Mouse (Mus musculus): ENCODE data around the gene Ctnnbip1. TPM values are rescaled to one million over a fixed set of nuclear protein-coding genes. Genes with fewer than 3 reads are reported as not detected.

Ctnnbip1 gene
- polyA plus RNA-seq, 1 experiment from 2014 or later, result 36.3 TPM

GRCm38 (mm10) chr4:149506904-149507303 lies 11.1 kb upstream of the Ctnnbip1 start:
- 71% methylated on average over 3 of the region's 3 CpGs for WGBS (ENCODE audit: insufficient replicate concordance)

GRCm38 (mm10) chr4:149511221-149511646 lies 6.8 kb upstream of the Ctnnbip1 start:
- 58% methylated on average over 6 of the region's 6 CpGs for WGBS (ENCODE audit: insufficient replicate concordance)
- Histone ChIP-seq H3K27me3 (ENCODE audit: control insufficient read depth, insufficient read depth, low read length) (no peaks in the 10 kb centered on the region), H3K4me1 (ENCODE audit: control insufficient read depth, insufficient read depth, low read length) (0 out of 2 replicates have a peak, but pooled peaks cover 3% of the 10 kb centered on the region), H3K4me3 (ENCODE audit: low read depth, low read length) (no peak overlapping the region), H3K9ac (ENCODE audit: low read depth, low read length) (no peak overlapping the region), H3K36me3 (ENCODE audit: control insufficient read depth, insufficient read depth, low read length) (no peaks in the 10 kb centered on the region), H3K27ac (ENCODE audit: low read depth, low read length) (no peak overlapping the region), H3K9me3 (replicated peaks; ENCODE audit: control insufficient read depth, low read length) (no peaks in the 10 kb centered on the region), H3K4me2 (no peak overlapping the region)
- ATAC-seq (replicated peaks; ENCODE audit: insufficient number of reproducible peaks, low FRiP score, low TSS enrichment), result no peak

More at GRCm38 (mm10) chr4:149506904-149507303, 11.1 kb upstream of the Ctnnbip1 start:
- Histone ChIP-seq H3K27me3 (ENCODE audit: control insufficient read depth, insufficient read depth, low read length) (no peaks in the 10 kb centered on the region), H3K9ac (ENCODE audit: low read depth, low read length) (no peak overlapping the region), H3K4me3 (ENCODE audit: low read depth, low read length) (no peak overlapping the region), H3K36me3 (ENCODE audit: control insufficient read depth, insufficient read depth, low read length) (no peaks in the 10 kb centered on the region), H3K9me3 (replicated peaks; ENCODE audit: control insufficient read depth, low read length) (no peaks in the 10 kb centered on the region), H3K4me1 (ENCODE audit: control insufficient read depth, insufficient read depth, low read length) (0 out of 2 replicates have a peak, but pooled peaks cover 3% of the 10 kb centered on the region), H3K4me2 (no peak overlapping the region), H3K27ac (ENCODE audit: low read depth, low read length) (no peak overlapping the region)
- ATAC-seq (replicated peaks; ENCODE audit: insufficient number of reproducible peaks, low FRiP score, low TSS enrichment), result no peak

DNA sequence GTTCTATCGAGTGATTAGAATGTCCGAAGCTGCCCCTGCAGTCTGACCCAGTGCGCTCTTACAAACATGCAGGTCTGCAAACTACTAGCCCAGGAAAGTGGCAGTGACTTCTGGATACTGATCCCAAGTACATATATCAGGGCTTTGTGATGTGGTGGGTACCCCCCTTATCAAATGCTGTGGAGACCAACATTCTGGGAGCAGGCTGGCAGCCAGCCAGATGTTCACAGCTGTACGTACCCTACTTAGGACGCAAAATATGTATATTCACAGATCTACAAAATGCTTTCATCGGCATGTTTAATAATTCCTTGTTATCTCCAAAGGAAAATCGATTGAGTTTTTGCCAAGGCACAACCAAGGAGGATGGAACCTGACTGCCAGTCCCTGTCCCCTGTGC lies 6.0 kb upstream of the Ctnnbip1 start:
- H3K27ac ChIP-seq (ENCODE audit: low read depth, low read length), result no peak overlapping the region
- H3K4me3 ChIP-seq (ENCODE audit: low read depth, low read length), result no peak overlapping the region
- H3K36me3 ChIP-seq (ENCODE audit: control insufficient read depth, insufficient read depth, low read length), result no peaks in the 10 kb centered on the region
- H3K27me3 ChIP-seq (ENCODE audit: control insufficient read depth, insufficient read depth, low read length), result no peaks in the 10 kb centered on the region
- no peaks in the 10 kb centered on the region for H3K9me3 ChIP-seq (replicated peaks; ENCODE audit: control insufficient read depth, low read length)
- WGBS (ENCODE audit: insufficient replicate concordance), result 76% methylated on average over 7 of the region's 7 CpGs
- H3K4me2 ChIP-seq, result no peak overlapping the region
- H3K4me1 ChIP-seq (ENCODE audit: control insufficient read depth, insufficient read depth, low read length), result 0 out of 2 replicates have a peak, but pooled peaks cover 3% of the 10 kb centered on the region
- ATAC-seq (replicated peaks; ENCODE audit: insufficient number of reproducible peaks, low FRiP score, low TSS enrichment), result no peak
- no peak overlapping the region for H3K9ac ChIP-seq (ENCODE audit: low read depth, low read length)

DNA sequence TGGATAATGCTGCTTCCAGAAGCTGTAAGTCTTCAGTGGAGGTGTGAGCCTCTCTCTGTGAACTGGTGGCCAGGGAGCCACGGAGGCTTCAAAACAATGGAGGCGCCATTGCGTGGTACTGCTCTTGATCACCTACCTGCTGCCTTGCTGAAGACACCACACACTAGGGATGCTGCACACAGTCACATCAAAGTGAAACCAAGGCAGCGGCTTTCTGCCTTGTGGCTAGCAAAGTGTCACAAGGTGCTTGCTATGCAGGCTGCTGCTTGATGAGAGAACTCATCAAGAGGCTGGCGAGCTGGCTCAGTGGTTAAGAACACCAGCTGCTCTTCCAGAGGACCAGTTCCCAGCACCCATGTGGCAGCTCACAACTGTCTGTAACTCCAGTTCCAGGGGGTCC lies 2.3 kb upstream of the Ctnnbip1 start:
- no peaks in the 10 kb centered on the region for H3K9me3 ChIP-seq (replicated peaks; ENCODE audit: control insufficient read depth, low read length)
- no peak overlapping the region for H3K27ac ChIP-seq (ENCODE audit: low read depth, low read length)
- WGBS (ENCODE audit: insufficient replicate concordance), result 82% methylated on average over 5 of the region's 5 CpGs
- no peak overlapping the region for H3K4me3 ChIP-seq (ENCODE audit: low read depth, low read length)
- H3K4me1 ChIP-seq (ENCODE audit: control insufficient read depth, insufficient read depth, low read length), result peaks cover 12% of the 10 kb centered on the region; the same call in 1 of the 2 replicates
- H3K27me3 ChIP-seq (ENCODE audit: control insufficient read depth, insufficient read depth, low read length), result no peaks in the 10 kb centered on the region
- no peaks in the 10 kb centered on the region for H3K36me3 ChIP-seq (ENCODE audit: control insufficient read depth, insufficient read depth, low read length)
- H3K9ac ChIP-seq (ENCODE audit: low read depth, low read length), result no peak overlapping the region
- no peak for ATAC-seq (replicated peaks; ENCODE audit: insufficient number of reproducible peaks, low FRiP score, low TSS enrichment)
- H3K4me2 ChIP-seq, result no peak overlapping the region

GRCm38 (mm10) chr4:149518351-149519220 lies 550 bp downstream of the Ctnnbip1 start:
- ATAC-seq (replicated peaks; ENCODE audit: insufficient number of reproducible peaks, low FRiP score, low TSS enrichment), result no peak
- peak overlapping the region; percentile 86 for H3K9ac ChIP-seq (ENCODE audit: low read depth, low read length)
- H3K4me2 ChIP-seq, result peak overlapping the region; percentile 98
- no peaks in the 10 kb centered on the region for H3K9me3 ChIP-seq (replicated peaks; ENCODE audit: control insufficient read depth, low read length)
- WGBS (ENCODE audit: insufficient replicate concordance), result 6% methylated on average over 30 of the region's 52 CpGs
- no peaks in the 10 kb centered on the region for H3K36me3 ChIP-seq (ENCODE audit: control insufficient read depth, insufficient read depth, low read length)
- H3K27ac ChIP-seq (ENCODE audit: low read depth, low read length), result peak overlapping the region; percentile 50
- no peaks in the 10 kb centered on the region for H3K27me3 ChIP-seq (ENCODE audit: control insufficient read depth, insufficient read depth, low read length)
- peak overlapping the region; percentile 89 for H3K4me3 ChIP-seq (ENCODE audit: low read depth, low read length)
- peaks cover 15% of the 10 kb centered on the region; the same call in 1 of the 2 replicates for H3K4me1 ChIP-seq (ENCODE audit: control insufficient read depth, insufficient read depth, low read length)

DNA sequence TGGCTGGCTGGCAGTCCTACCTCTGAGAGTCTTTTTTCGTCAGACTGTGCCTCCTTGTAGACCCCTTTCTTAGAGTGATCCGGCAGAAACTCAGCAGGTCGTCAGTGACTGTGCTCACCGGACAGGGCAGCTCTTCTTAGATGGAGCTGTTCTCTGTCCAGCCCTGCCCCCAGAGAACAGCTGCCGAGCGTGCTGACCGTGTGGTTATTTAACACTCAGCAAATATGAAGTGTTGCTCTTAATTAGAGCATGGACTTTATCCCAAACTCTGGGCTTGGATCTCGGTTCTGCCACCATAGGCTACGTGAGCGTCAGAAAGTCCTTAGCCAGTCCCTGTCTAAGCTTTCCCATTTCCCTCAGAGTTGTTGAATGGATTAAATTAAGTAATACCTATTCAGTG lies 3.2 kb downstream of the Ctnnbip1 start:
- no peak for ATAC-seq (replicated peaks; ENCODE audit: insufficient number of reproducible peaks, low FRiP score, low TSS enrichment)
- H3K9me3 ChIP-seq (replicated peaks; ENCODE audit: control insufficient read depth, low read length), result no peaks in the 10 kb centered on the region
- H3K27ac ChIP-seq (ENCODE audit: low read depth, low read length), result no peak overlapping the region

GRCm38 (mm10) chr4:149523961-149524360 lies 5.9 kb downstream of the Ctnnbip1 start:
- Histone ChIP-seq H3K27ac (ENCODE audit: low read depth, low read length) (no peak overlapping the region), H3K4me3 (ENCODE audit: low read depth, low read length) (no peak overlapping the region), H3K4me2 (no peak overlapping the region), H3K9ac (ENCODE audit: low read depth, low read length) (no peak overlapping the region), H3K9me3 (replicated peaks; ENCODE audit: control insufficient read depth, low read length) (no peaks in the 10 kb centered on the region), H3K4me1 (ENCODE audit: control insufficient read depth, insufficient read depth, low read length) (peaks cover 23% of the 10 kb centered on the region), H3K36me3 (ENCODE audit: control insufficient read depth, insufficient read depth, low read length) (no peaks in the 10 kb centered on the region), H3K27me3 (ENCODE audit: control insufficient read depth, insufficient read depth, low read length) (no peaks in the 10 kb centered on the region)
- no peak for ATAC-seq (replicated peaks; ENCODE audit: insufficient number of reproducible peaks, low FRiP score, low TSS enrichment)
- WGBS (ENCODE audit: insufficient replicate concordance), result 84% methylated on average over 6 of the region's 6 CpGs

More for the DNA sequence above, 3.2 kb downstream of the Ctnnbip1 start:
- WGBS (ENCODE audit: insufficient replicate concordance), result 69% methylated on average over 10 of the region's 10 CpGs
- Histone ChIP-seq H3K27me3 (ENCODE audit: control insufficient read depth, insufficient read depth, low read length) (no peaks in the 10 kb centered on the region), H3K4me1 (ENCODE audit: control insufficient read depth, insufficient read depth, low read length) (peaks cover 22% of the 10 kb centered on the region), H3K36me3 (ENCODE audit: control insufficient read depth, insufficient read depth, low read length) (no peaks in the 10 kb centered on the region), H3K4me2 (no peak overlapping the region), H3K9ac (ENCODE audit: low read depth, low read length) (no peak overlapping the region), H3K4me3 (ENCODE audit: low read depth, low read length) (no peak overlapping the region)

- Histone ChIP-seq H3K36me3 (ENCODE audit: control insufficient read depth, insufficient read depth, low read length) (no peaks in the 10 kb centered on the region), H3K4me1 (ENCODE audit: control insufficient read depth, insufficient read depth, low read length) (peaks cover 30% of the 10 kb centered on the region), H3K9me3 (replicated peaks; ENCODE audit: control insufficient read depth, low read length) (no peaks in the 10 kb centered on the region), H3K9ac (ENCODE audit: low read depth, low read length) (no peak overlapping the region), H3K27ac (ENCODE audit: low read depth, low read length) (no peak overlapping the region), H3K4me2 (no peak overlapping the region), H3K27me3 (ENCODE audit: control insufficient read depth, insufficient read depth, low read length) (no peaks in the 10 kb centered on the region), H3K4me3 (ENCODE audit: low read depth, low read length) (no peak overlapping the region)
- 77% methylated on average over 4 of the region's 4 CpGs for WGBS (ENCODE audit: insufficient replicate concordance)
- no peak for ATAC-seq (replicated peaks; ENCODE audit: insufficient number of reproducible peaks, low FRiP score, low TSS enrichment)
Observed at GRCm38 (mm10) chr4:149525170-149525569, 7.1 kb downstream of the Ctnnbip1 start.
